Mouse (Mus musculus) liver, embryonic 11.5 days (tissue): ENCODE measurements around the gene Parp6. TPM values are rescaled to one million over a fixed set of nuclear protein-coding genes. Genes with fewer than 3 reads are reported as not detected.

Source experiments
- ATAC-seq: fragments of 200-750 bp; cut with Nextera tagmentation; replicated peaks from 2 replicates; pipeline ENCODE4 v1.8.0; 2017; ENCODE audit warnings: moderate number of reproducible peaks, mild to moderate bottlenecking, moderate TSS enrichment, moderate library complexity; ENCODE audit not compliant: low FRiP score
- DNase-seq: peaks from one replicate; pipeline ENCODE4 v3.0.0-alpha.2; 2017; ENCODE audit warnings: low spot score
- H3K27ac ChIP-seq: fragments of 300-500 bp; sonication (generic); 2 replicates; pipeline ENCODE4 v1.5.1; 2014; ENCODE audit warnings: mild to moderate bottlenecking, low read depth, low read length, control low read depth
- H3K27me3 ChIP-seq: fragments of 300-500 bp; sonication (generic); replicated peaks from 2 replicates; pipeline ENCODE4 v1.6.1; 2014; ENCODE audit warnings: low read length, mixed read lengths; ENCODE audit not compliant: control insufficient read depth, insufficient read depth
- H3K36me3 ChIP-seq: fragments of 300-500 bp; sonication (generic); 2 replicates; pipeline ENCODE4 v1.6.1; 2014; ENCODE audit warnings: mild to moderate bottlenecking, low read length, moderate library complexity, mixed read lengths; ENCODE audit not compliant: control insufficient read depth, insufficient read depth
- H3K4me1 ChIP-seq: fragments of 300-500 bp; sonication (generic); replicated peaks from 2 replicates; pipeline ENCODE4 v1.6.1; 2014; ENCODE audit warnings: low read length, mixed read lengths; ENCODE audit not compliant: control insufficient read depth, insufficient read depth
- H3K4me2 ChIP-seq: fragments of 300-500 bp; sonication (generic); 2 replicates; pipeline ENCODE4 v1.6.1; 2014; ENCODE audit warnings: mild to moderate bottlenecking, control low read depth, moderate library complexity
- H3K4me3 ChIP-seq: fragments of 300-500 bp; sonication (generic); 2 replicates; pipeline ENCODE4 v1.5.1; 2014; ENCODE audit warnings: low read depth, low read length, control low read depth
- H3K9ac ChIP-seq: fragments of 300-500 bp; sonication (generic); 2 replicates; pipeline ENCODE4 v1.6.1; 2014; ENCODE audit warnings: low read depth, low read length, control low read depth
- H3K9me3 ChIP-seq: fragments of 300-500 bp; sonication (generic); 2 replicates; pipeline ENCODE4 v1.6.1; 2016; ENCODE audit warnings: low read length, inconsistent platforms, mixed read lengths; ENCODE audit not compliant: control insufficient read depth
- WGBS: fragments of 180-500 bp; shearing (Covaris S2); extraction: QIAGEN DNeasy Blood & Tissue Kit; methylation state at CpG from one replicate; pipeline ENCODE4 v1.1.7; 2014; 5-methylcytosine and 5-hydroxymethylcytosine counted together
- polyA plus RNA-seq: library from polyadenylated mRNA; unstranded; fragments of >200 nt; fragmentation: Nextera tagmentation; extraction: Ambion mirVana; gene quantifications from 2 replicates; pipeline ENCODE4 v1.2.1, GENCODE M21; 2014

The Parp6 gene
- polyA plus RNA-seq, 1 experiment from 2014 or later = 17.2 TPM

DNA sequence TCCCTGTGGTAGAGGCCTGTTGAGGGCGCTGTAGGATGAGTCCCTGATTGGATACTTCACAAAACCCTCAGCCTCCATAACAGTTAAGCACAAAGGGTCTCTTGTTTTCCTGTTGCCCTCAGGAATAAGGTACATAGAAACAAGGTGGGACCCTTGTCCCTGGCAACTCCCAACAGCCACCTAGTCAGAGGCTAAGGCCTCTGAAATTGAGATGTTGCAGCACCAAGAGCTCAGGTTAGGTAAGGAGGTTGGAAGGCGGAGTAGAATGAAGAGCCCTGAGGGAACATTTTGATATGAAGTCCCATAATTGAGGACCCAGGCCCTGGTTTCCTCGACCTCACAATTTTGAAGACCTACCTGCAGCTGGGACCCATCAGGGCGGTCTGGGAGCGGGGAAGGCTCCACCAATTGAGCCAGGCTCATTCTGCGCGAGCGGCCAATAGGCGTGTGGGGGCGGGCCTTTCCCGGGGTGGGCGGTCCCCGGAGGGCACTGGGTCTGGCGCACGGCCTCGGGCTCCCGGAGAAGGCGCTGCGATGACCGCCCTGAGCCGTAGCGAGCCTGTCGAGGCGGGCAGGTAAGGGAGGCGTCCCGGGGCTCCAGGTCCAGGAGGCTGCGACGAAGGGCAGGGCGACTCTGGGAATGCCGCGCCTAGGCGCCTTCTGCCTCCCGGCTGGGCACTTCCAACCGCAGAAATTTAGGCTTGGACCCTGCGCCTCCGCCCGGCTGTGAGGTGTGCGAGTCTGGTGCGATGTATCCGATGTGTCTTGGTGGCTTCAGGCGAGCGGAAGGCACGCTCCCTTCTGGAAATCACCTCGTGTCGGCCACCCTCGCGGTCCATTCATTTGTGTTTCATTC, 62.8 kb downstream of the Parp6 start, which contains the start of gene Gramd2:
Gramd2 (plus strand) TSS at position 467 of the 856 bp plus-strand sequence.
- WGBS = 4% methylated on average over 47 of the region's 47 CpGs

DNA sequence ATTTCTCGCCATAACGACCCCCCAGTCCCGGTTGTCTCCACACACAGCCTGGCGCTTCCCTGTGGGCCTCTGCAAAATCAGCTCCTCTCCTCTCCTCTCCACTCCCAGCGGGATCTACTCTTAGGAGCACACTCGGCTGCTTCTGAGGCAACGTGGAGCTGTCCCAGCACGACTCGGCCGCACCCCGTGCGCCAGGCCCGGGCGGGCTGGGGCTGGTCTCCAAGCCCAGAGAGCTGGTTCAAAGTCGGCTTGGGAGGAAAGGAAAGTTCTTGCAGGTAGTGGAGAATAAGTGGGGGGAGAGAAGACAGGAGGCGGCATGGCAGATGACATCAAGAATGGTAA, 63.4 kb downstream of the Parp6 start:
- Histone ChIP-seq H3K36me3 (peaks cover 24% of the 10 kb centered on the region), H3K27ac (no peak overlapping the region), H3K9me3 (no peaks in the 10 kb centered on the region), H3K27me3 (peaks cover 26% of the 10 kb centered on the region), H3K4me1 (0 out of 2 replicates have a peak, but pooled peaks cover 2% of the 10 kb centered on the region), H3K4me2 (peak overlapping the region; percentile 89), H3K9ac (no peak overlapping the region), H3K4me3 (peak overlapping the region; percentile 48)
- DNase-seq = no peak
- ATAC-seq = no peak
- WGBS = 19% methylated on average over 16 of the region's 16 CpGs

More for the DNA sequence above, 62.8 kb downstream of the Parp6 start, which contains the start of gene Gramd2:
- ATAC-seq (peak; percentile 94), DNase-seq (peak; percentile 88)
- Histone ChIP-seq H3K27me3 (peaks cover 21% of the 10 kb centered on the region), H3K27ac (no peak within 1 kb of the TSS), H3K9ac (peak within 1 kb of the TSS; percentile 27; the same call in 1 of the 2 replicates), H3K4me3 (peak within 1 kb of the TSS; percentile 48), H3K36me3 (peaks cover 30% of the 10 kb centered on the region), H3K9me3 (no peaks in the 10 kb centered on the region), H3K4me2 (peak within 1 kb of the TSS; percentile 89), H3K4me1 (0 out of 2 replicates have a peak, but pooled peaks cover 2% of the 10 kb centered on the region)

DNA sequence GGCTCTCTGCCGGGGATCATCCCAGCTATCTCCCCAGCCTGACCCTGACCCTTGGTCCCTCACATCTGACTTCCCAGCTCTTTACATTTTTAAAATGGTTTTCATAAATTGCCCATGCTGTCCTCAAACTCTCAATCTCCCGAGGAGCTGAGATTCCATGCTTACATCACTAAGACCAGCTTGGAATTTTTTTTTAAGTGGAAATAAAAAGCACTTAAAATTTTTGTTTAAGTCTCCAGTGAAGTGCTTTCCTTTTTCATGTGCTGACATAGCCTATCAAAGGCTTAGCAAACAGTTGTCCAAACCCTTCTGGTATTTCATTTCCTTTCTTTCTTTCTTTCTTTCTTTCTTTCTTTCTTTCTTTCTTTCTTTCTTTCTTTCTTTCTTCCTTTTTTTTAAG, 66.9 kb downstream of the Parp6 start:
- no peak overlapping the region for H3K27ac ChIP-seq
- H3K36me3 ChIP-seq = 0 out of 2 replicates have a peak, but pooled peaks cover 2% of the 10 kb centered on the region
- H3K9me3 ChIP-seq = no peaks in the 10 kb centered on the region
- H3K4me1 ChIP-seq = 0 out of 2 replicates have a peak, but pooled peaks cover 2% of the 10 kb centered on the region
- 58% methylated on average over 2 of the region's 2 CpGs for WGBS
- H3K9ac ChIP-seq = no peak overlapping the region
- H3K4me2 ChIP-seq = no peak overlapping the region
- peaks cover 27% of the 10 kb centered on the region for H3K27me3 ChIP-seq
- DNase-seq (no peak), ATAC-seq (no peak)
- no peak overlapping the region for H3K4me3 ChIP-seq

DNA sequence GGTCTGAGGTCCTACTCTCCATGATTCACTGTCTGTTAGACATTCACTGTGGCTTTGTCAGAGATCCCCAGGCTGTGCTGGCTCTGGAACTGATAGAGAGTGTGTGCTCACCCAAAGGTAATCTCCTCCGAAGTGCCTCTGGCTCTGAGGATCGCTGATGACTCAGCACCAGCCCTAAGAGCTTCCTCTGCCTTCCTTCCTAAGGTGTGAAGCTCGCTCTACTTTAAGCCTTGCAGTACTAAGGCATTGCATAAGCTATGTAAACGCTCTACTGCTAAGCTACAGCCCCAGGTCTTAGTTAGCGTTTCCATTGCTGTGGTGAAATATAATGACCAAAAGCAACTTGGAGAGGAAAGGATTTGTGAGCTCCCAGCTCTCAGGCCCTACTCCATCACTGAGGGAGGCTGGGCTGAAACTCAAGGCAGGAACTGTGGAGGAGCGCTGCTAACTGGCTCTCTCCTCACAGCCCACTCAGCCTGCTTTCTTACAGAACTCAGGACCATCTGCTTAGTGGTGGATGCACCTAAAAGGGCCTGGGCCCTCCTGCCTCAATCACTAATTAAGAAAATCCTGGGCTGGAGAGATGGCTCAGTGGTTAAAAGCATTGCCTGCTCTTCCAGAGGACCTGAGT, 70.4 kb downstream of the Parp6 start:
- H3K36me3 ChIP-seq = no peaks in the 10 kb centered on the region
- DNase-seq = no peak
- 0 out of 2 replicates have a peak, but pooled peaks have one; percentile 31 for ATAC-seq
- H3K27ac ChIP-seq = no peak overlapping the region
- H3K9ac ChIP-seq = no peak overlapping the region
- no peaks in the 10 kb centered on the region for H3K9me3 ChIP-seq
- no peak overlapping the region for H3K4me3 ChIP-seq
- no peak overlapping the region for H3K4me2 ChIP-seq
- H3K4me1 ChIP-seq = no peaks in the 10 kb centered on the region
- WGBS = 20% methylated on average over 6 of the region's 6 CpGs
- H3K27me3 ChIP-seq = peaks cover 8% of the 10 kb centered on the region; the same call in 1 of the 2 replicates

DNA sequence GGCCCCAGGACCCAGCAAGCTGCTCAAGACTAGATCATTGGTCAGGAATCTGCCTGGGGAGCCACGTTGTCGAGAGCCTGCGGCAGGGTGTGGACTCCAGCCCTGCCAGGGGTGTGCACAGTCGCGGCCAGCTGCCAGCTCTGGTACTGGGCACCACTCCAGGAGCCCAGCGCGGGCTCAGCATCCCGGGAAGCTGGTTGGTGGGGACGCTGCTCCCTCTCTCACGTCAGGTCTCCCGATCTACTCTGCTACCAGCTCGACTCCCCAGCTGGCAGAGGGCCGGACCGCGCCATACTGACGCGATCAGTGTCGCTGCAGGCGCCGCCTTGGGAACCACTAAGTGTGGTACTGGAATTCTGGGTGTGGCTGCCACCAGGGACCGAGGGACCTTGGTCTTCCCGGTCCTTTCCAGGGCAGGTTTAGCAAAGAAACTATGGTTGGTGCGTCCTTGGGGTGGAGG, 74.6 kb downstream of the Parp6 start:
- no peaks in the 10 kb centered on the region for H3K9me3 ChIP-seq
- peak overlapping the region; percentile 60 for H3K4me2 ChIP-seq
- H3K4me3 ChIP-seq = no peak overlapping the region
- H3K9ac ChIP-seq = no peak overlapping the region
- H3K36me3 ChIP-seq = no peaks in the 10 kb centered on the region
- no peaks in the 10 kb centered on the region; the same call in none of the 2 replicates for H3K27me3 ChIP-seq
- 10% methylated on average over 23 of the region's 23 CpGs for whole genome bisulfite sequencing
- DNase-seq = no peak
- no peak overlapping the region for H3K27ac ChIP-seq
- no peak for ATAC-seq
- peaks cover 3% of the 10 kb centered on the region; the same call in 1 of the 2 replicates for H3K4me1 ChIP-seq

DNA sequence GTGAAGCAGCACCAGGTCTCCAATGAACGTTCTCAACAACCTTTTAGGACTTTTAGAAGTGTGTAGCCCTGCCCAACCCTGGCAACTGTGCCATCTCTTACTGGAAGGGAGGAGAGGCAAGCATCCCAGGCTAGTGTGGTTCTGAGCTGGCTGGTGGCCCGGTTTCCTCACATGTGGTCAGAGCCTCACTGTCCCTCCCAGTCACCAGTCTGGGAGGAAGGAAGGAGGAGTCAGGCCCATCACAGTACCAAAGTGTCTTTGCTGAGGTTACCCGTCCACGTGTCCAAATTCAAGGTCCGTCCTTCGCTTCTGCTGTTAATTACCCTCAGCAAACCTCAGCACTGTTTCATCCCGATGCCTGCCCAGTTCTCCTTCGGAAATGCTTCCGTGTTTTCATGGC, 75.1 kb downstream of the Parp6 start:
- H3K9me3 ChIP-seq = no peaks in the 10 kb centered on the region
- 49% methylated on average over 9 of the region's 9 CpGs for WGBS
- no peak overlapping the region for H3K9ac ChIP-seq
- peaks cover 3% of the 10 kb centered on the region; the same call in 1 of the 2 replicates for H3K4me1 ChIP-seq
- H3K4me2 ChIP-seq = peak overlapping the region; percentile 60
- H3K27ac ChIP-seq = no peak overlapping the region
- ATAC-seq = no peak
- DNase-seq = no peak
- no peaks in the 10 kb centered on the region; the same call in none of the 2 replicates for H3K27me3 ChIP-seq
- H3K36me3 ChIP-seq = no peaks in the 10 kb centered on the region
- no peak overlapping the region for H3K4me3 ChIP-seq

DNA sequence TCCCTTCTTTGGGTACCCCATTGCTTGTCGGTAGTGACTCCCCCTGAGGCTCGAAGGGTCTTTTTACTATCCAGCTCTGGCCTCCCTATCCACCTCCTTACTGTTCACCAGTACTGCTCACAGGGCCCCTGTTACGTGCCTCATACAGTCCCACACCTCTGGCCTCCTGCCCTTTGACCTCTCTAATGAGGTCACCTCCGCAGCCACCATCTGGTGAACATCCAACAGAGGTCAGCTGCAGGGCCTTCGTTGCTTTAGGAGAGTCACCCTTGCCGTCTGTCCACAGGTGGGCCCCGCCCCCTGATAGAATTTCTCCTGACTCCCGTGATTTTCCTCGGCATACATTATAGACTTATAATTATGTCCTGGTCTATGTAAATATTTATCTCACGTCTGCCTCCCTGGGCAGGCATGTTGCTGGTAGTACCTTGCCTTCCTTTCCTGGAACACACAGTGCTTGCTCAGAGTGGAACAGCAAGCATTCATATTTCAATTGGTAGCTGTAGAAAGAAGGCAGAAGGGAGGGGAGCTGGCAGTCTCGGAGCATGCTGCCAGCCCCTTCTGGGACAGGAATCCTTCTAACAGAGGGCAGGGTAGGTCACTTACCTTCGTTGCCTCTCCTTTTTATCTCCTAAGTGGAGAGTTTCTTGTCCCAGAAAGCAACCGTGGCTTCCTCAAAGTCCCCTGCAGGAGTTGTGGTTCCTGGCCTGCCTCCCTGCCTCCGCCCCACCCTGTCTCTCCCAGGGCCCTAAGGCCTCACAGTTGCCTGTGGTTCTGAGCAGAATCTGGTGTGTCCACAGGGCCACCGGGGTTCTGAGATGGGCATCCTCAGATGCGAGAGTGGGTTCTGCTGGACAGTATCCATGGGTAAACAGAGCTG, 77.7 kb downstream of the Parp6 start:
- ATAC-seq (no peak), DNase-seq (no peak)
- Histone ChIP-seq H3K27me3 (no peaks in the 10 kb centered on the region; the same call in none of the 2 replicates), H3K27ac (no peak overlapping the region), H3K36me3 (no peaks in the 10 kb centered on the region), H3K4me1 (peaks cover 3% of the 10 kb centered on the region; the same call in 1 of the 2 replicates), H3K9me3 (no peaks in the 10 kb centered on the region), H3K9ac (no peak overlapping the region), H3K4me2 (no peak overlapping the region), H3K4me3 (no peak overlapping the region)
- 53% methylated on average over 16 of the region's 16 CpGs for WGBS

DNA sequence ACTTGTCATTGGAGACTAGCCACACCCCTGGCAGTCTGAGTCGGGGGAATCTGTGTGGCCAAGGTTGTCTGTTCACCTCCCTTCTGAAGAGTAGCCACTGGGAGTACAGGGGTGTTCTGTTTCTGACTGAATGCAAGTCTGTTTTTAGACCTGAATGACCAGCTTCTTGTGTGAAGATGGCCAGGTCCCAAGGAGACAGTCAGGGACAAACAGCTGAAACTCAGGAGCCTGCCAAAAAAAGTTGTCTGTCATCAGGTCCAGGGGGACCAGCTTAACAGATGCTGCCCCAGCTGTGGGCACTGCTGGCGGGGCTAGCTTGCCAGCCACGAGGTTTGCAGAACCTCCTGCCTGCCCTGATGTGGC, 78.3 kb downstream of the Parp6 start:
- H3K4me2 ChIP-seq = no peak overlapping the region
- no peaks in the 10 kb centered on the region for H3K36me3 ChIP-seq
- no peaks in the 10 kb centered on the region for H3K9me3 ChIP-seq
- DNase-seq (no peak), ATAC-seq (no peak)
- no peak overlapping the region for H3K4me3 ChIP-seq
- H3K27ac ChIP-seq = no peak overlapping the region
- H3K4me1 ChIP-seq = peaks cover 3% of the 10 kb centered on the region; the same call in 1 of the 2 replicates
- no peak overlapping the region for H3K9ac ChIP-seq
- 52% methylated on average over 3 of the region's 3 CpGs for WGBS
- H3K27me3 ChIP-seq = no peaks in the 10 kb centered on the region; the same call in none of the 2 replicates
